Mouse (Mus musculus) ES-E14 (cell line): ENCODE measurements at regions not wholly inside any gene's neighbourhood (a gene's known extent, or its start where the extent isn't known, plus 50 kb on each side); places are given as distances from the start of the nearest gene placed in this dataset.

Experiments
- CHD2 ChIP-seq: IDR thresholded peaks from 2 replicates; pipeline ENCODE4 v1.6.1; 2014; ENCODE audit warnings: mild to moderate bottlenecking, low read depth, low read length, inconsistent platforms
- HCFC1 ChIP-seq: IDR thresholded peaks from 2 replicates; pipeline ENCODE4 v1.6.1; 2012; ENCODE audit warnings: low read length, inconsistent platforms, borderline replicate concordance; ENCODE audit not compliant: insufficient read depth
- MAFK ChIP-seq: IDR thresholded peaks from 2 replicates; pipeline ENCODE4 v1.6.1; 2014; ENCODE audit warnings: mild to moderate bottlenecking, low read depth, low read length, inconsistent platforms; ENCODE audit not compliant: insufficient read depth
- ZC3H11A ChIP-seq: IDR thresholded peaks from 2 replicates; pipeline ENCODE4 v1.6.1; 2012; ENCODE audit warnings: low read depth, mild to moderate bottlenecking, inconsistent platforms, low read length, borderline replicate concordance

DNA sequence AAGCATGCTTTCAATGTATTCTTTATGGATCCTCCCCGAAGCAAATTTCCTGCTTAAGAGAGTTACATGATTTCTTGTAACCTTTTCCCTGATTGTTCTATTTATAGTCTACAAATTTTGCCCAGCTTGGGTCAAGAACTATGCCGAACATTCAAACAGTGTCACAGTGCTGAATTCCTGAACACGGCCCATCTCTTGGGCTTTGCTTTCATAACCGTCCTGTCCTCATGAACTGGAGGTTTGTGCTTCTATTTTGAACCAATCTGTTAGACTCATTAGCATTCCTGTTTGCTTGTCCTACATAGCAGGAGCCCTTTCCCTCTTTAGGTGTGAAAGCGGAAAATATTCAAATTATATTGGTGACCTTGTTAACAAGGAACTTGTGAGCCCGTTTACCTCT lies 181.2 kb downstream of the Klf6 start:
- TF ChIP-seq CHD2 (no peak), ZC3H11A (no peak), MAFK (no peak), HCFC1 (no peak)
